Mouse (Mus musculus): Measurements from ENCODE around the gene Clasrp. TPM values are rescaled to one million over a fixed set of nuclear protein-coding genes. Genes with fewer than 3 reads are reported as not detected.

Clasrp gene
- polyA plus RNA-seq, 1 experiment from 2014 or later = 45.5 TPM

DNA sequence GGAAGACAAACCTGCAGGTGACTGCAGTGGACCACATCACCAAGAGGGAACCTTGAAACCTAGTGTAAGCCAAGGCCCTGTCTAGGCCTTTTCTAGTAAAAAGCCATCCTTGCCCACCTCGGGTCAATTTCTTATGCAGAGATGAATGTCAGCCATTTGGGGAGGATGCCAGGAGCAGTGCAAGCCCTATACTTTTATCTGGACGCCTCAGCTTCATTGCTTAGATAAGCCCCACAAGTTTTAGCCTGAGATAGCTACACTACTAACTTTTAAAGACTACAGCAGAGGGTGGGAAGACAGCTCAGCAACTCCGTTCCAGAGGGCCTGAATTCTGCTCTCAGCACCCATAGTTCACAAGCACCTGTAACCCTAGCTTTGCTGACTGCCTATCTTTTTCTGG is 40.4 kb downstream of the Clasrp start:
- H3K9ac ChIP-seq (ENCODE audit: low read depth, low read length) = peak overlapping the region; percentile 94; the same call in 1 of the 2 replicates
- H3K27me3 ChIP-seq (replicated peaks; ENCODE audit: control insufficient read depth, insufficient read depth, low read length) = no peaks in the 10 kb centered on the region
- peak overlapping the region; percentile 99; the same call in 1 of the 2 replicates for H3K4me3 ChIP-seq (ENCODE audit: low read depth, low read length)
- H3K36me3 ChIP-seq (ENCODE audit: control insufficient read depth, insufficient read depth, low read length) = peaks cover 25% of the 10 kb centered on the region
- H3K4me1 ChIP-seq (replicated peaks; ENCODE audit: control insufficient read depth, insufficient read depth, low read length) = peaks cover 37% of the 10 kb centered on the region
- DNase-seq (ENCODE audit: low spot score) (no peak), ATAC-seq (replicated peaks; ENCODE audit: low FRiP score) (peak; percentile 81)
- H3K9me3 ChIP-seq (ENCODE audit: control insufficient read depth, low read length) = no peaks in the 10 kb centered on the region; the same call in 1 of the 2 replicates
- peak overlapping the region; percentile 98 for H3K4me2 ChIP-seq
- WGBS = 43% methylated on average over 3 of the region's 3 CpGs
- H3K27ac ChIP-seq (ENCODE audit: low read depth, low read length) = peak overlapping the region; percentile 90

DNA sequence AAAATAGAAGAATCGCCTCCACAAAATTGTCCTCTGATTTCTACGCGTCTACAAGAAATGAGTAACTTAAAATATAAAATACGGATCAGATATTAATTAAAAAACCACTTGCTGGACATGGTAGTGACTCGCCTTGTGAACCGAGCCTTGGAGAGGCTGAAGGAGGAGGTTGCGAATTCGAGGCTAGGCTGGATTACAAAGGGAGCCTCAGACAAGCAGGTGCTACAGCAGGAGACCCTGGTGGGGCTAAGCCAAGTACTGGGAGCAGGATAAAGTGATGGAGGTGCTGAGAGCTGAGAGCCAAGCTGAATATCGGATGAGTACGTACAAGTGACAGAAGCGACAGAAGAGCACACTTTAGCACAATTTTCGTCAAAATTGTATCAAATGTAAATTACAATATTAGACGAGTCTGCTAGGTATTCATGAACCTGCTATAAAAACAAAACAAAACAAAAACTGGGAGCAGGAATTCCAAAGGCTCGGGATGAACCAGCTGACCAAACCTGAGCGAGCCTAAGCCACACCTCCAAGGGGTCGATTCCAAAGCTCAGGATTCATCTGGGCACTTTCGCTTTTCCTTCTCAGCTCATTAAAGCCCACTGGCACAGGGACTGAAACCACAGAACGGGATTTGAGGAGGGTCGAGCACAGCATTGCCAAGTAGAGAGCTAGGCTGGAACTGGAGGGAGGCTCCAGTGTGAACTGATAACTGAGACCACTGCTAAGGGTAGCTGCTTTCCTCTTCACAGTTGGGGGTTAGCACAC is 41.5 kb downstream of the Clasrp start, which contains the start of gene Ppp1r37:
TSS of gene Ppp1r37 (minus strand) at position 434 of the 768 bp plus-strand sequence.
- H3K4me1 ChIP-seq (replicated peaks; ENCODE audit: control insufficient read depth, insufficient read depth, low read length) = peaks cover 42% of the 10 kb centered on the region
- DNase-seq (ENCODE audit: low spot score) (no peak), ATAC-seq (replicated peaks; ENCODE audit: low FRiP score) (no peak)
- peak within 1 kb of the TSS; percentile 94 for H3K9ac ChIP-seq (ENCODE audit: low read depth, low read length)
- peak within 1 kb of the TSS; percentile 90 for H3K27ac ChIP-seq (ENCODE audit: low read depth, low read length)
- peak within 1 kb of the TSS; percentile 99 for H3K4me3 ChIP-seq (ENCODE audit: low read depth, low read length)
- no peaks in the 10 kb centered on the region; the same call in 1 of the 2 replicates for H3K9me3 ChIP-seq (ENCODE audit: control insufficient read depth, low read length)
- H3K27me3 ChIP-seq (replicated peaks; ENCODE audit: control insufficient read depth, insufficient read depth, low read length) = no peaks in the 10 kb centered on the region
- H3K4me2 ChIP-seq = peak within 1 kb of the TSS; percentile 98
- peaks cover 26% of the 10 kb centered on the region for H3K36me3 ChIP-seq (ENCODE audit: control insufficient read depth, insufficient read depth, low read length)
- 5% methylated on average over 19 of the region's 19 CpGs for WGBS

DNA sequence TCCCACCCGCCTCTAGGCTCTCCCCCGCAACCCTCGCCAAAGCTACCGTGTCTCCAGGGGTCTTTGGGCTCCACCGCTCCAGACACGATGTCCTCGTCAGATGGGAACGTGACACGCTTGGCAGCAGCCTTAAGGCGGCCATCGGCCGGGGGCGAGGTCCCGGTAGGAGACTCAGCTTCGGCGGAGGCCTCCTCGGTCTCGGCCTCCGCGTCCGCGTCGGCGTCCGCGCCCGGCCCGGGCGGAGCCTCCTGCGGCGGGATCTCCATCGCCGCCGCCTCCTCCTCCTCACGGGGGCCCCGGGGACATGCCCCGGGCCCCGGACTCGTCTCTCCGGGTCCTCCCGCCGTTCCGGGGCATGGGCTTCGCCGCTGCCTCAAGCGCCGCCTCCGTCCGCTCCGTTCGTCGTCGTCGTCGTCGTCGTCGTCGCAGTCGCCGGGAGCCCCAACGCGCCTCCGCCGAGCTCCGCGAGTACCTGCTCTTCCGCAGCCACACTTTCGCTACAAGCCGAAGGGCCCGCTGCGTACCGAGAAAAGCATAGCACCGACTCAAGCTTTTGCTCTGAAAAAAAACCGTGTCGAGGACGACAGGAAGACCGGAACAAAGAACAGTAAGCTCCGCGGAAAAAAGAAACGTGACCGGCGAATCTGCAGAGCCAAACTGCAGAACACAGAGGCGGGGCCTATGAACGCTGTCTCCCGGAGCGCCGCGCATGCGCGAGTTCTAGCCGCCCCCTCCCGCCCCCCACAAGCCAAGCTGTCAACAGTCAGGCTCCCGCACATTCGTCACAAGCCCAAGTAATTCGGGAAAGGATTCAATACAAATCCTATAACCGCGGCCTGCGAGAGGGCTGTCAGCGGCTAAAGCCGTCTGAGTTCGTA is 42.3 kb downstream of the Clasrp start:
- Histone ChIP-seq H3K36me3 (ENCODE audit: control insufficient read depth, insufficient read depth, low read length) (peaks cover 25% of the 10 kb centered on the region), H3K4me1 (replicated peaks; ENCODE audit: control insufficient read depth, insufficient read depth, low read length) (peaks cover 42% of the 10 kb centered on the region), H3K27ac (ENCODE audit: low read depth, low read length) (peak overlapping the region; percentile 90), H3K4me2 (peak overlapping the region; percentile 98), H3K9me3 (ENCODE audit: control insufficient read depth, low read length) (no peaks in the 10 kb centered on the region; the same call in 1 of the 2 replicates), H3K4me3 (ENCODE audit: low read depth, low read length) (peak overlapping the region; percentile 99), H3K9ac (ENCODE audit: low read depth, low read length) (peak overlapping the region; percentile 94), H3K27me3 (replicated peaks; ENCODE audit: control insufficient read depth, insufficient read depth, low read length) (no peaks in the 10 kb centered on the region)
- DNase-seq (ENCODE audit: low spot score) = peak; percentile 94
- peak; percentile 77 for ATAC-seq (replicated peaks; ENCODE audit: low FRiP score)
- WGBS = under 1% methylated on average over 102 of the region's 102 CpGs

DNA sequence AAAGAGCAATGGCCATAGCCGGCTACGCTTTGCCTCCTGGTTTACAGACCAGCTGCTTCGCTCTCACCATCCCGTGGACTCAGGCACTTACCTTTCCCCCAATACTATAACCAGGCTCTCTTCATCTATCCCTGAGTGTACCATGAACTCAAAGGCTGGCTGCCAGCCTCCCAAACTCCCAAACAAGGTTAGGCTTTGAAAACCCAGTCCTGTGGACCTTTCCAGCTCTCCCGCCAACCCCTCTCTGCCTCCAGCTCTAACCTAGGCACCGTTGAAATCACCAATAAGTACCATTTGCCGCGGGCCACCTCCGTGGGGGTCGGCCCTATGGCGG is 42.9 kb downstream of the Clasrp start:
- Histone ChIP-seq H3K9me3 (ENCODE audit: control insufficient read depth, low read length) (no peaks in the 10 kb centered on the region; the same call in 1 of the 2 replicates), H3K9ac (ENCODE audit: low read depth, low read length) (peak overlapping the region; percentile 94), H3K4me3 (ENCODE audit: low read depth, low read length) (peak overlapping the region; percentile 99), H3K27ac (ENCODE audit: low read depth, low read length) (peak overlapping the region; percentile 90), H3K4me1 (replicated peaks; ENCODE audit: control insufficient read depth, insufficient read depth, low read length) (peaks cover 42% of the 10 kb centered on the region), H3K4me2 (peak overlapping the region; percentile 98), H3K27me3 (replicated peaks; ENCODE audit: control insufficient read depth, insufficient read depth, low read length) (no peaks in the 10 kb centered on the region), H3K36me3 (ENCODE audit: control insufficient read depth, insufficient read depth, low read length) (peaks cover 23% of the 10 kb centered on the region)
- DNase-seq (ENCODE audit: low spot score) = no peak
- no peak for ATAC-seq (replicated peaks; ENCODE audit: low FRiP score)
- under 1% methylated on average over 11 of the region's 11 CpGs for WGBS

DNA sequence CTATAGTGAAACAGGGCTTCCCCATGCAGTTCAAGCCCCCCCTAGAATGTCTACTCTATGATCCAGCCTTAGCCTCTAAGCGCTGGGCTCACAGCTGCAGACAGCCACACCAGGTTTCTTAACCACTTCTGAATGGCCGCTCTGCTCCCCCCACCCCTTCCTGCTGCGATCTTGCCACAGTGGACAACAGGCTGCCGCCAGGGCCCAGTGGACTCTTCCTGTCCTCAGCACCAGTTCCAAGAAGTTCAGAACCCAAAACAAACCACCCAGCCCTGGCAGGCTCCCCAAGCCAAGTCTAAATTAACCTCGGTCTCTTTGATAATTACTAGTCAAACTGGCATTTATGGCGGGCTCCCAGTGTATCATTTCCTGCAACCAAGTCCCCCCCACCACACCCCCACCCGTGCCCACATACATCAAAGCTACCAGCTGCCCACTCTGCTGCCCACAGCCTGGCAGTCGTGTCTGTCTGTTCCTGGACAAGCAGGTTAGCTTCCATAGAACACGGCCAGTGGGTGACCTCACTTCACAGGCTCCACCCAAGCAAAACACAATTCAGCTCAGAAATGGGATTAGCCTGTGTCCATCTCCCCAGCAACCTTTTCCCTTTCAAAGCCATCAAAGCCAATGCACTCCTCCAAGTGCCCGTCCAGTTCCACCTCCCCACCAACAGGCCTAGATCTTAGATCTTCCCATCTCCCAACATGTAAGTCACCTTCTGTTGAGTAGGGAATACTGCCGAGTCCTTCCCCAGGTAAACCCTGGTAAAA is 43.6 kb downstream of the Clasrp start:
- H3K4me1 ChIP-seq (replicated peaks; ENCODE audit: control insufficient read depth, insufficient read depth, low read length) = peaks cover 42% of the 10 kb centered on the region
- H3K27ac ChIP-seq (ENCODE audit: low read depth, low read length) = peak overlapping the region; percentile 90; the same call in 1 of the 2 replicates
- peak overlapping the region; percentile 98 for H3K4me2 ChIP-seq
- ATAC-seq (replicated peaks; ENCODE audit: low FRiP score) = no peak
- WGBS = 17% methylated on average over 11 of the region's 11 CpGs
- peak overlapping the region; percentile 94 for H3K9ac ChIP-seq (ENCODE audit: low read depth, low read length)
- no peaks in the 10 kb centered on the region; the same call in 1 of the 2 replicates for H3K9me3 ChIP-seq (ENCODE audit: control insufficient read depth, low read length)
- DNase-seq (ENCODE audit: low spot score) = no peak
- peak overlapping the region; percentile 99 for H3K4me3 ChIP-seq (ENCODE audit: low read depth, low read length)
- no peaks in the 10 kb centered on the region for H3K27me3 ChIP-seq (replicated peaks; ENCODE audit: control insufficient read depth, insufficient read depth, low read length)
- peaks cover 21% of the 10 kb centered on the region for H3K36me3 ChIP-seq (ENCODE audit: control insufficient read depth, insufficient read depth, low read length)

DNA sequence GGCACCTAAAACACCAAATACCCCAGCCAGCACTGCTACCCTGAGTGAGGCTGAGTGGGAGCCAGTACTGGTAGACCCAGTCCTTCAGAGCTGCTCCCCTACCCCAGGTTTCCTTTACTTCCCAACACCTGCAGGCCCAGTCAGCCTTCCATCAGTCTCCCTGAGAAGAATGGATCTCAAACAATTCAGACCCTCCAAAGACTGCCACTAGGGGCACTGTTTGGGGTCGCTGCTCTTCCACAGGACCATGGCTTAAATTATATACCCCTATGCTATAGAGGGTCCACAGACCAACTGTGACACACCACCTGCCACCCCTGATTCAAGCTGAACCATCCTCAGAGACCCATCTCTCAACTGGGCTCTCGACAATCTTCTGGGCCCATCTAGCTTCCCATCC is 45.3 kb downstream of the Clasrp start:
- no peak for ATAC-seq (replicated peaks; ENCODE audit: low FRiP score)
- no peak overlapping the region for H3K4me3 ChIP-seq (ENCODE audit: low read depth, low read length)
- no peak for DNase-seq (ENCODE audit: low spot score)
- H3K9ac ChIP-seq (ENCODE audit: low read depth, low read length) = no peak overlapping the region; the same call in 1 of the 2 replicates
- H3K4me2 ChIP-seq = peak overlapping the region; percentile 16
- WGBS = 36% methylated on average over 2 of the region's 2 CpGs
- no peaks in the 10 kb centered on the region for H3K27me3 ChIP-seq (replicated peaks; ENCODE audit: control insufficient read depth, insufficient read depth, low read length)
- H3K36me3 ChIP-seq (ENCODE audit: control insufficient read depth, insufficient read depth, low read length) = peaks cover 7% of the 10 kb centered on the region
- no peak overlapping the region for H3K27ac ChIP-seq (ENCODE audit: low read depth, low read length)
- no peaks in the 10 kb centered on the region for H3K9me3 ChIP-seq (ENCODE audit: control insufficient read depth, low read length)
- peaks cover 37% of the 10 kb centered on the region for H3K4me1 ChIP-seq (replicated peaks; ENCODE audit: control insufficient read depth, insufficient read depth, low read length)

DNA sequence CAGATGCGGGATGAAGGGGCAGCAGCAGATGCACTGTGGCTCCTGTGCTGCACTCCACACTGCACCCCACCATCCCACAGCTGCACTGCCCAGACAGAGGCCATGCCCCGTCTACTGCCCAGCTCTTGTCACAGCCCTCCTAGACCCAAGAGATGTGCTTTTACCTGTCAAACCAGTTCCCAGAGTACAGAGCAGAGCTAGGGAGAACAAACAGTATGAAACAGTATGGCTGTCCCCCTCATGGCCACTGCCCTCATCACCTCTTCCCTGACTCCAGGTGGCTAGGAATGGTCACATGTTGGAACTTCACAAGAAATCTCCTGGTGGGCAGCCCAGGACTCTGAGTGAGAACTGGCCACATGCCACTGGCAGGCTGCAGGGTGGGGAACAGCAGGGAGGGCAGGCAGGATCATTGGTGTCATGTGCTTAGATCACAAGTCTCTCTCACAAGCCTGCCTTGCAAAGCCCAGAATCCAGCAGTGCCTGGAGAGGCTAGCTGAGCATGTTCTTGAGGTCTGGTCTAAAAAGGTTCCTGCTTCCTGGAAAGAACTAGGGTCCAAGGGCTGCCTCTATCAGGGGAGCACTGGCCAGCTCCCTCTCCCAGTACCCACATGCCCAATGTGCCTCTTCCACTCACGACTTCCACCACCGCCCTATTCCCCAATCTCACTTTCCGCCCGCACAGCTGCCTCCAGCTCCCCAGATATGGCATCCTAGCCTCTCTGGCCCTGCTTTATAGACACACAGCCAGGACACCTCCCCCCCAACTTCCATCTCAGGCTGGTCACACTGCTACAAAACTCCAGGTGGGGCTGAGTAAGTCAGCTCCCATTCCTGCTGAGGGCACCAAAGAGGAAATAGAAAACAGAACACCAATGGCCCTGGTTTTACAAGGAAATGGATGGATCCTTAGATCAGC is 46.0 kb downstream of the Clasrp start:
- no peak for ATAC-seq (replicated peaks; ENCODE audit: low FRiP score)
- Histone ChIP-seq H3K4me3 (ENCODE audit: low read depth, low read length) (no peak overlapping the region), H3K36me3 (ENCODE audit: control insufficient read depth, insufficient read depth, low read length) (peaks cover 14% of the 10 kb centered on the region), H3K9ac (ENCODE audit: low read depth, low read length) (no peak overlapping the region; the same call in 1 of the 2 replicates), H3K9me3 (ENCODE audit: control insufficient read depth, low read length) (no peaks in the 10 kb centered on the region), H3K27ac (ENCODE audit: low read depth, low read length) (no peak overlapping the region), H3K4me1 (replicated peaks; ENCODE audit: control insufficient read depth, insufficient read depth, low read length) (peaks cover 29% of the 10 kb centered on the region), H3K27me3 (replicated peaks; ENCODE audit: control insufficient read depth, insufficient read depth, low read length) (no peaks in the 10 kb centered on the region), H3K4me2 (peak overlapping the region; percentile 16; the same call in 1 of the 2 replicates)
- WGBS = 91% methylated on average over 6 of the region's 6 CpGs
- no peak for DNase-seq (ENCODE audit: low spot score)
